Mouse (Mus musculus): ENCODE measurements around the gene Slc47a1. TPM values are rescaled to one million over a fixed set of nuclear protein-coding genes. Genes with fewer than 3 reads are reported as not detected.

The Slc47a1 gene
- polyA plus RNA-seq, 1 experiment from 2014 or later = 0.09 TPM

DNA sequence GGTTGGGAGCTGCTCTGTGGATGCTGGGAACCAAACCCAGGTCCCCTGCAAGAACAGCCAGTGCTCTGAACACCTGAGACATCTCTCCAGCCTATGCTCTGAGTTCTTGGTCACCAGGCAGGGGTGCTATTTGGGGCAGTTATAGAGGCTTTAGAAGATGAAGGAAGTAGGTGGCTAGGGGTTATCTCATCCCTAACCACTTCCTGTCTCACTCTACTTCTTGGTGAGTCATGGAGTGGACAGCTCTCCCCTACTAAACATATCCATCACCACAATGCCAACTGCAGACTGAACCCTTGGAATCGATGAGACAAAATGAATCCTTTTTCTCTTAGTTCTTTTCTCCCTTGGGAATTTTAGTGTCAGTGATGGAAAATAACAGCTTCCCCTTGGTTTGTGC lies 3.1 kb upstream of the Slc47a1 start:
- in situ Hi-C loops (cut with MboI; ENCODE audit: low pct_unique_long_range_greater_than_20kb) = no loop called here
- ATAC-seq = no peak
- CTCF ChIA-PET = no interaction called here
- DNase-seq (ENCODE audit: low read depth, low spot score) = no peak
- no peak for TF ChIP-seq CTCF (IDR thresholded peaks at IDR 0.05)
- POLR2A ChIA-PET = no interaction called here
- H3K27me3 ChIP-seq = peaks cover 56% of the 10 kb centered on the region

DNA sequence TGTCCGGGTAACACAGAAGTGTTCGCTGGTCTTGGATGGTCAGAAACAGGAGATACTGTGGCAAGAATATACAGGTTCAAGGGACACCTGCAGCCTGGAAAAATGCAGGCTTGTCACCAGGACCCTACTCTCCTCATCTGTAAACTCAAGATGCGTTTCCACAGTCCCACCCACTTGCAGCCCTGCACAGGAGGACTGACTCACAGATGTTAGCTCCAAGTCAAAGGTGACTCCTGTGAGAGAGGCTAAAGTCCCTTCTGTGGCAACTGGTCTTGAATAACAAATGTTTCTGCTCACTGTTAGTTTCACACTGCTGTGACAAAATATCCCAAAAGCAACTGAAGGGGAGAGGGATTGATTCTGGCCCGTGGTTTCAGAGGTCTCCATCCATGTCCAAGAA lies 506 bp upstream of the Slc47a1 start:
- TF ChIP-seq CTCF (IDR thresholded peaks at IDR 0.05) = no peak
- ChIA-PET POLR2A (no interaction called here), CTCF (no interaction called here)
- in situ Hi-C loops (cut with MboI; ENCODE audit: low pct_unique_long_range_greater_than_20kb) = no loop called here
- DNase-seq (ENCODE audit: low read depth, low spot score) (no peak), ATAC-seq (no peak)
- peaks cover 59% of the 10 kb centered on the region for H3K27me3 ChIP-seq

DNA sequence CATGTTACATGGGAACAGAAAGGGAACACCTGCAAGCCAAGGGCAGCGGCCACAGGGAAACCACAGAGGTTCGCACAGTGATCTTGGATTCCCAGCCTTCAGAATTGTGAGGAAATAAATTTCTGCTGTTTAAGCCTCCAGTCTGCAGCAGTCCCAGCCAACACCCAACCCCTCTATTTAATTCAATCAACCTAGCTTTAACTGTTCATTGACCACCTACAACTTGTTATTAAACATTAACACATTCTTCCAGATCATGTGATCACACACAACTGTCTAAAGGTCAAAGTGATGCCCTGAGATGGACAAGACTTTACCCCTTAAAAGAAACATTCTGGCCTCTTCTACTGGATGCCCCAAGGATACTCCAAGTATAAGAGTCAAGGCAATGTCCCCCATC lies 9.5 kb downstream of the Slc47a1 start:
- no peak for TF ChIP-seq CTCF (IDR thresholded peaks at IDR 0.05)
- DNase-seq (ENCODE audit: low read depth, low spot score) (no peak), ATAC-seq (no peak)
- ChIA-PET POLR2A (no interaction called here), CTCF (no interaction called here)
- in situ Hi-C loops (cut with MboI; ENCODE audit: low pct_unique_long_range_greater_than_20kb) = no loop called here
- H3K27me3 ChIP-seq = peaks cover 15% of the 10 kb centered on the region

- ATAC-seq = no peak
- no peak for TF ChIP-seq CTCF (IDR thresholded peaks at IDR 0.05)
Observed at GRCm38 (mm10) chr11:61366517-61367273, 11.4 kb downstream of the Slc47a1 start.

GRCm38 (mm10) chr11:61365938-61366337 lies 12.2 kb downstream of the Slc47a1 start:
- no peak for TF ChIP-seq CTCF (IDR thresholded peaks at IDR 0.05)
- ChIA-PET POLR2A (no interaction called here), CTCF (no interaction called here)
- peaks cover 15% of the 10 kb centered on the region for H3K27me3 ChIP-seq
- ATAC-seq (no peak), DNase-seq (ENCODE audit: low read depth, low spot score) (no peak)
- in situ Hi-C loops (cut with MboI; ENCODE audit: low pct_unique_long_range_greater_than_20kb) = no loop called here

More at GRCm38 (mm10) chr11:61366517-61367273, 11.4 kb downstream of the Slc47a1 start:
- POLR2A ChIA-PET = no interaction called here
- in situ Hi-C loops (cut with MboI; ENCODE audit: low pct_unique_long_range_greater_than_20kb) = no loop called here
- DNase-seq (ENCODE audit: low read depth, low spot score) = no peak
- CTCF ChIA-PET = no interaction called here
- H3K27me3 ChIP-seq = peaks cover 15% of the 10 kb centered on the region

GRCm38 (mm10) chr11:61364096-61364495 lies 14.0 kb downstream of the Slc47a1 start:
- ChIA-PET CTCF (no interaction called here), POLR2A (interaction anchor here (0.6 kb wide), 2 partner anchors 22 to 444 kb away, joined by 4 read pairs; no protein-coding TSS in a partner anchor)
- peaks cover 20% of the 10 kb centered on the region for H3K27me3 ChIP-seq
- ATAC-seq (no peak), DNase-seq (ENCODE audit: low read depth, low spot score) (no peak)
- TF ChIP-seq CTCF (IDR thresholded peaks at IDR 0.05) = no peak
- in situ Hi-C loops (cut with MboI; ENCODE audit: low pct_unique_long_range_greater_than_20kb) = no loop called here

- in situ Hi-C loops (cut with MboI; ENCODE audit: low pct_unique_long_range_greater_than_20kb) = no loop called here
- no peak for ATAC-seq
- POLR2A ChIA-PET = no interaction called here
- TF ChIP-seq CTCF (IDR thresholded peaks at IDR 0.05) = no peak
- no peak for DNase-seq (ENCODE audit: low read depth, low spot score)
- peaks cover 14% of the 10 kb centered on the region for H3K27me3 ChIP-seq
- CTCF ChIA-PET = no interaction called here
Observed at GRCm38 (mm10) chr11:61361515-61362190, 16.5 kb downstream of the Slc47a1 start.

DNA sequence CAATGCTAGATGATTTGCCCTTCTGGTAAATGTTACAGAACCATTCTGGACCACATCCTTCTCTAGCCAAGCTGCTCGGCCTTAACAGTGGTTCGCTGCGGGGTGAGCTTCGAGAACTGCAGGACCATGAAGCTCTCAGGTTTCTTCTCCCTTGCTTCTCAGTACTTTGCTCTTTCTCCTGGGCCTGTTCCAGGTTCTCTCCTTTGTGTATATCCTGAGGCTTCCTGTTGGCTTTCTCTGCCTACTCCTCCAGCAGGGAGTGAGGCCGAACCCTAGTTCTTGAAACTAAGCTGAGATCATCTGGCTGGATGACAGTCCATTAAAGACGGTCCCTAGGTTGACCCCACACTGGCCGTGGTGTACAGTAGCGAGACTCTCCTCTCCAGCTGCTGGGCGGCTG lies 21.5 kb downstream of the Slc47a1 start:
- no peak for DNase-seq (ENCODE audit: low read depth, low spot score)
- ATAC-seq = no peak
- in situ Hi-C loops (cut with MboI; ENCODE audit: low pct_unique_long_range_greater_than_20kb) = no loop called here
- no peak for TF ChIP-seq CTCF (IDR thresholded peaks at IDR 0.05)
- ChIA-PET CTCF (no interaction called here), POLR2A (interaction anchor here (0.6 kb wide), 1 partner anchor 98 kb away, joined by 4 read pairs; no protein-coding TSS in a partner anchor)
- peaks cover 4% of the 10 kb centered on the region for H3K27me3 ChIP-seq

- no peak for ATAC-seq
- H3K27me3 ChIP-seq = peaks cover 4% of the 10 kb centered on the region
- in situ Hi-C loops (cut with MboI; ENCODE audit: low pct_unique_long_range_greater_than_20kb) = no loop called here
- ChIA-PET POLR2A (interaction anchor here (0.6 kb wide), 1 partner anchor 97 kb away, joined by 4 read pairs; no protein-coding TSS in a partner anchor), CTCF (no interaction called here)
- DNase-seq (ENCODE audit: low read depth, low spot score) = no peak
- TF ChIP-seq CTCF (IDR thresholded peaks at IDR 0.05) = no peak
Observed at GRCm38 (mm10) chr11:61356111-61356510, 22.0 kb downstream of the Slc47a1 start.

- DNase-seq (ENCODE audit: low read depth, low spot score) = no peak
- no peak for TF ChIP-seq CTCF (IDR thresholded peaks at IDR 0.05)
- ChIA-PET POLR2A (no interaction called here), CTCF (no interaction called here)
- ATAC-seq = no peak
- in situ Hi-C loops (cut with MboI; ENCODE audit: low pct_unique_long_range_greater_than_20kb) = no loop called here
- H3K27me3 ChIP-seq = peaks cover 4% of the 10 kb centered on the region
Observed at GRCm38 (mm10) chr11:61355351-61355750, 22.8 kb downstream of the Slc47a1 start.

DNA sequence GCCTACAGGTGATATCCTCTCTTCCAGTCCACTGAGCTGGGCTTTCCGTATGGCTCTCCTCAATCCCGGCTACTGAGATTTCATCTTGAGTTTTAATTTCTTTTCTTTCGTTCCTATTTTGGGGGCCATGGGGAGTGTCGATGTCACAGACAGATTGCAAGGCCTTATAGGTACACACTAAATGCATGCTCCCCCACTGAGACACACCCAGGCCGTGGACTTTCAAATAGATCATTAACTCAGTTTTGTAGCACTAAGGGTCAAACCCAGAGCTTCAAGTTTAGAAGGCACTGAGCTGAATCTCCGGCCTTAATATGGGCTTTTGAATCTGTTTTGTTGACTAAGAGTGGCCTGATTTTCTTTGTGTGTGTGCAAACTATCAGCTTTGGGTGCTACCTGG lies 23.8 kb downstream of the Slc47a1 start:
- H3K27me3 ChIP-seq = no peaks in the 10 kb centered on the region
- ATAC-seq (no peak), DNase-seq (ENCODE audit: low read depth, low spot score) (no peak)
- TF ChIP-seq CTCF (IDR thresholded peaks at IDR 0.05) = no peak
- in situ Hi-C loops (cut with MboI; ENCODE audit: low pct_unique_long_range_greater_than_20kb) = no loop called here
- ChIA-PET POLR2A (no interaction called here), CTCF (no interaction called here)

Measured in Patski (cell line).